Mouse (Mus musculus): ENCODE data around the gene Cdk6.

DNA sequence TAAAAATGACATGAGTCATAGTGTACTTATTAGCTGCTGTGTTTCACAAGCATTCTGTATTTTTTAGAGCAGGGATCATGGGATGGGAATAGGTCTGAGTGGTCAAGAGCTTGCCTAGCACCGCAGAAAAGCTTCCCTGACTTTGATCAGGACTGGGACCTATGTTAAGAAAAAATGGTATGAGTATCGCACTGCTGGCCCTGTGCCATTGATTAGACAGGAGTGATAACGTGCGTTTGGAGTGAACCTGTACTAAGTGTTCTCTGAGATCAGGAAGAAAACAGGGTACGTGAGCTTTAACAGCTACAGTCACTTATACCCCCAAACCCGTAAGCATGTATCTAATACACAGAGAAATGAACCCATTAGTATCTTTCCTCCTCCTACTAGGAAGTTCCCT lies 54.9 kb downstream of the Cdk6 start:
- no peak for TF ChIP-seq CTCF (IDR thresholded peaks at IDR 0.05; ENCODE audit: insufficient read depth, low read length)
- no peak for TF ChIP-seq POLR2A (IDR thresholded peaks at IDR 0.05; ENCODE audit: borderline replicate concordance, extremely low read depth, low read depth, low read length)
